Mouse (Mus musculus): ENCODE results near the gene Acaa1a. TPM values are rescaled to one million over a fixed set of nuclear protein-coding genes. Genes with fewer than 3 reads are reported as not detected.

The Acaa1a gene
- polyA plus RNA-seq, 1 experiment: 50.9 TPM

DNA sequence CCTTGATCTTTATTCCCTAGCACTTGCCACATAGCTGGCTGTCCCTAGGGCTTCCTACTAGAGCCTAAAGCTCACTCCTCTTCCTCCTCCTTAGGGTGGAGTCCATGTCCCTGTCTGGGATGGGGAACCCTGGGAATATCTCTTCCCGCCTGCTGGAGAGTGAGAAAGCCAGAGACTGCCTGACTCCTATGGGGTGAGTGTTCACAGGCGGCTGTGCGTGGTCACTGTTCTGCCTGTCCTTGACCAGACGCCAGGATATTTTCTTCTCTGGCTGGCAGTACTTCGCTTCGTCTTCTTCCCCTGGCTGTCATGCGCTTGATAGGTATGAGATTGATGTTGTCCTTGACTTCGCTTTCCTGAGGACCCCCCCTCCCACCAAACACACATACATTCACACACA is 6.9 kb downstream of the Acaa1a start:
- TF ChIP-seq MYOG (IDR thresholded peaks at IDR 0.05; ENCODE audit: control insufficient read depth, extremely low read depth, insufficient read length) (no peak), CEBPB (IDR thresholded peaks at IDR 0.05; ENCODE audit: low read depth) (no peak), FOSL1 (IDR thresholded peaks at IDR 0.05; ENCODE audit: insufficient read depth, low read length, poor library complexity, severe bottlenecking) (no peak), MAX (IDR thresholded peaks at IDR 0.05) (no peak), USF1 (IDR thresholded peaks at IDR 0.05; ENCODE audit: low read depth) (no peak), MYOD1 (IDR thresholded peaks at IDR 0.05; ENCODE audit: control insufficient read depth, insufficient read length, low read depth) (no peak), CTCF (IDR thresholded peaks at IDR 0.05; ENCODE audit: control insufficient read depth, insufficient read depth, insufficient read length) (no peak)
- Histone ChIP-seq H3K79me2 (ENCODE audit: control insufficient read depth, insufficient read depth) (no peaks in the 10 kb centered on the region), H3K27me3 (ENCODE audit: control insufficient read depth, insufficient read depth, insufficient read length) (no peaks in the 10 kb centered on the region), H3K36me3 (ENCODE audit: control insufficient read depth, insufficient read depth) (peaks cover 9% of the 10 kb centered on the region), H3K79me3 (ENCODE audit: low read depth) (no peaks in the 10 kb centered on the region), H3ac (ENCODE audit: control insufficient read depth, insufficient read length, low read depth) (no peak overlapping the region), H3K4me3 (ENCODE audit: insufficient read depth, poor library complexity, severe bottlenecking) (no peak overlapping the region)

DNA sequence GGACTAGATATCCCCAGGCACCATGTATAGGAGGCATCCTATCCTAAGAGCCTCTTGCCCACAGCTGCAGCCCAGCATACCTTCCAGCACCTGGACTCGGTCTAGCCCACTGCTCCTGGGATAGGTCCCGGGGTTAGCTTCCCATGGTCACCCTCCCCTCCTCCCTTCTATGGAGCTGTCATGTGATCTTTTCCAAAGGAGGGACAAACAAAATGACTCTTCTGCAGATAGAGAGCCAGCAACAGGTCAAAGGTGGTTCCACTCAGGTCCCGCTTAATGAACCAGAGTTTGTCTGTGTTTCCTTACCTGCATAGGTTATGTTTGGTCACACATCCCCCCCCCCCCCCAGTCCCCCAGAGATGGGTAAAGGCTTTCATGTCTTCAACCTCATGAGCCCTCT is 11.1 kb downstream of the Acaa1a start:
- Histone ChIP-seq H3K79me3 (ENCODE audit: low read depth) (no peaks in the 10 kb centered on the region), H3K4me3 (ENCODE audit: insufficient read depth, poor library complexity, severe bottlenecking) (no peak overlapping the region), H3K27me3 (ENCODE audit: control insufficient read depth, insufficient read depth, insufficient read length) (no peaks in the 10 kb centered on the region), H3K36me3 (ENCODE audit: control insufficient read depth, insufficient read depth) (no peaks in the 10 kb centered on the region), H3K79me2 (ENCODE audit: control insufficient read depth, insufficient read depth) (no peaks in the 10 kb centered on the region), H3ac (ENCODE audit: control insufficient read depth, insufficient read length, low read depth) (no peak overlapping the region)
- TF ChIP-seq FOSL1 (IDR thresholded peaks at IDR 0.05; ENCODE audit: insufficient read depth, low read length, poor library complexity, severe bottlenecking) (no peak), MAX (IDR thresholded peaks at IDR 0.05) (no peak), USF1 (IDR thresholded peaks at IDR 0.05; ENCODE audit: low read depth) (no peak), CTCF (IDR thresholded peaks at IDR 0.05; ENCODE audit: control insufficient read depth, insufficient read depth, insufficient read length) (no peak), MYOD1 (IDR thresholded peaks at IDR 0.05; ENCODE audit: control insufficient read depth, insufficient read length, low read depth) (no peak), CEBPB (IDR thresholded peaks at IDR 0.05; ENCODE audit: low read depth) (no peak), MYOG (IDR thresholded peaks at IDR 0.05; ENCODE audit: control insufficient read depth, extremely low read depth, insufficient read length) (no peak)

- Histone ChIP-seq H3K79me3 (ENCODE audit: low read depth) (no peaks in the 10 kb centered on the region), H3ac (ENCODE audit: control insufficient read depth, insufficient read length, low read depth) (no peak overlapping the region), H3K27me3 (ENCODE audit: control insufficient read depth, insufficient read depth, insufficient read length) (no peaks in the 10 kb centered on the region), H3K79me2 (ENCODE audit: control insufficient read depth, insufficient read depth) (no peaks in the 10 kb centered on the region), H3K36me3 (ENCODE audit: control insufficient read depth, insufficient read depth) (no peaks in the 10 kb centered on the region), H3K4me3 (ENCODE audit: insufficient read depth, poor library complexity, severe bottlenecking) (no peak overlapping the region)
- no peak for TF ChIP-seq MYOG (IDR thresholded peaks at IDR 0.05; ENCODE audit: control insufficient read depth, extremely low read depth, insufficient read length)
- TF ChIP-seq MYOD1 (IDR thresholded peaks at IDR 0.05; ENCODE audit: control insufficient read depth, insufficient read length, low read depth): no peak
- TF ChIP-seq CTCF (IDR thresholded peaks at IDR 0.05; ENCODE audit: control insufficient read depth, insufficient read depth, insufficient read length): no peak
- no peak for TF ChIP-seq MAX (IDR thresholded peaks at IDR 0.05)
- TF ChIP-seq CEBPB (IDR thresholded peaks at IDR 0.05; ENCODE audit: low read depth): no peak
- TF ChIP-seq FOSL1 (IDR thresholded peaks at IDR 0.05; ENCODE audit: insufficient read depth, low read length, poor library complexity, severe bottlenecking): no peak
- no peak for TF ChIP-seq USF1 (IDR thresholded peaks at IDR 0.05; ENCODE audit: low read depth)
Observed at GRCm38 (mm10) chr9:119350947-119351705, 11.7 kb downstream of the Acaa1a start.

DNA sequence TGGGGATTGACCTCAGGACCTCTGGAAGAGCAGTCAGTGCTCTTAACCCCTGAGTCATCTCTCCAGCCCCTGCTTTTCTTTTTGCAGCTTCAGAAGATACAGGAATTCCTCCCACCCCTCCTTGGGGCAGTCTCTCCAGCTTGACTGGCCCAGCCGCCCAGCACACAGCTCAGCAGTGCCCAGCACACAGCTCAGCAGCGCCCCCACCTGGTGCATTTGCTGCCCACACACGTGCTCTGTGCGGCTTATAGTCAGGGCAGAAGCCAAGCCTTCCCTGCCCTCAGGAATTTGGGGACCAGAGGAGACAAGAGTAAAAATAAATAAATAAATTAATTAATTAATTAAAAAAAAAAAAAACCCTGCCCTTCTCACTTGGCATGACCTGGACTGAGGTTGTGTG is 12.6 kb downstream of the Acaa1a start:
- H3K79me2 ChIP-seq (ENCODE audit: control insufficient read depth, insufficient read depth): no peaks in the 10 kb centered on the region
- no peak overlapping the region for H3ac ChIP-seq (ENCODE audit: control insufficient read depth, insufficient read length, low read depth)
- H3K4me3 ChIP-seq (ENCODE audit: insufficient read depth, poor library complexity, severe bottlenecking): no peak overlapping the region
- no peaks in the 10 kb centered on the region for H3K79me3 ChIP-seq (ENCODE audit: low read depth)
- H3K36me3 ChIP-seq (ENCODE audit: control insufficient read depth, insufficient read depth): no peaks in the 10 kb centered on the region
- no peak for TF ChIP-seq MYOD1 (IDR thresholded peaks at IDR 0.05; ENCODE audit: control insufficient read depth, insufficient read length, low read depth)
- TF ChIP-seq CEBPB (IDR thresholded peaks at IDR 0.05; ENCODE audit: low read depth): no peak
- no peak for TF ChIP-seq FOSL1 (IDR thresholded peaks at IDR 0.05; ENCODE audit: insufficient read depth, low read length, poor library complexity, severe bottlenecking)
- TF ChIP-seq MAX (IDR thresholded peaks at IDR 0.05): peak; percentile 87
- peak; percentile 19 for TF ChIP-seq USF1 (IDR thresholded peaks at IDR 0.05; ENCODE audit: low read depth)
- peak; percentile 97 for TF ChIP-seq CTCF (IDR thresholded peaks at IDR 0.05; ENCODE audit: control insufficient read depth, insufficient read depth, insufficient read length)
- no peak for TF ChIP-seq MYOG (IDR thresholded peaks at IDR 0.05; ENCODE audit: control insufficient read depth, extremely low read depth, insufficient read length)
- no peaks in the 10 kb centered on the region for H3K27me3 ChIP-seq (ENCODE audit: control insufficient read depth, insufficient read depth, insufficient read length)

- Histone ChIP-seq H3K4me3 (ENCODE audit: insufficient read depth, poor library complexity, severe bottlenecking) (no peak overlapping the region), H3ac (ENCODE audit: control insufficient read depth, insufficient read length, low read depth) (no peak overlapping the region), H3K36me3 (ENCODE audit: control insufficient read depth, insufficient read depth) (no peaks in the 10 kb centered on the region), H3K79me2 (ENCODE audit: control insufficient read depth, insufficient read depth) (no peaks in the 10 kb centered on the region), H3K79me3 (ENCODE audit: low read depth) (no peaks in the 10 kb centered on the region), H3K27me3 (ENCODE audit: control insufficient read depth, insufficient read depth, insufficient read length) (no peaks in the 10 kb centered on the region)
- TF ChIP-seq CEBPB (IDR thresholded peaks at IDR 0.05; ENCODE audit: low read depth) (no peak), MYOG (IDR thresholded peaks at IDR 0.05; ENCODE audit: control insufficient read depth, extremely low read depth, insufficient read length) (no peak), MYOD1 (IDR thresholded peaks at IDR 0.05; ENCODE audit: control insufficient read depth, insufficient read length, low read depth) (no peak), USF1 (IDR thresholded peaks at IDR 0.05; ENCODE audit: low read depth) (no peak), CTCF (IDR thresholded peaks at IDR 0.05; ENCODE audit: control insufficient read depth, insufficient read depth, insufficient read length) (no peak), FOSL1 (IDR thresholded peaks at IDR 0.05; ENCODE audit: insufficient read depth, low read length, poor library complexity, severe bottlenecking) (no peak), MAX (IDR thresholded peaks at IDR 0.05) (no peak)
Observed at GRCm38 (mm10) chr9:119353926-119354325, 14.4 kb downstream of the Acaa1a start.
